Mouse (Mus musculus): Measurements from ENCODE around the gene Minpp1. TPM values are rescaled to one million over a fixed set of nuclear protein-coding genes. Genes with fewer than 3 reads are reported as not detected.
A peak's percentile ranks its signal among the peaks of the same experiment; 100 is the strongest.
"Not testable (repeated sequence)": the region's sequence is repeated elsewhere in the genome, so short reads cannot be mapped to it uniquely, and the experiment has no call there.

The Minpp1 gene
- polyA plus RNA-seq (2015; fragmentation: Nextera tagmentation; extraction: Ambion mirVana): 37.0 and 39.5 TPM in 2 replicates

DNA sequence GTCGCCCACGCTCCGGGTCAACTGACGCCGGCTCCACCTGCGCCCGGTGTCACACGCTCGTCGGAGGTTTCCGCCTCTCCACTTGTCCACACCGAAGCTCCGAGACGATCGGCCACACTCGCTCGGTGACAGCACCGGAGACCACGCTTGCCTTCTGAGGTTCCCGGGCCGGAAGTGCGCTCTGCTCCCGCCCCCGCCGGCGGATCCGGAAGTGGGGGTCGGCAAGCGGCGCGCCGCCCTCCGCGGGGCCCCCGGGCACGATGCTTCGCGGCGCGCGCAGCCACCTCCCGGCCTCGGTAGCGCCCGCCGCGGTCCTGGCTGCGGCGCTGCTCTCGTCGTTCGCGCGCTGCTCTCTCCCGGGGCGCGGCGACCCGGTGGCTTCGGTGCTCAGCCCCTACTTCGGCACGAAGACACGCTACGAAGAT, at the start of gene Minpp1:
TSS of gene Minpp1 (plus strand) at position 89 of the 425 bp plus-strand sequence.
- no peaks in the 10 kb centered on the region for H3K9me3 ChIP-seq (ENCODE audit: low read length)
- H3K4me1 ChIP-seq (ENCODE audit: insufficient read depth, low read depth, low read length): no peaks in the 10 kb centered on the region
- 0% methylated on average over 59 of the region's 64 CpGs for WGBS
- H3K4me3 ChIP-seq (ENCODE audit: low read depth, low read length): peak within 1 kb of the TSS; percentile 67
- H3K4me2 ChIP-seq (replicated peaks; ENCODE audit: low read depth, low read length): peak within 1 kb of the TSS; percentile 80
- peak within 1 kb of the TSS; percentile 78 for H3K27ac ChIP-seq (ENCODE audit: low read length)
- no peaks in the 10 kb centered on the region for H3K27me3 ChIP-seq (replicated peaks; ENCODE audit: insufficient read depth, low read length)
- ATAC-seq: peak; percentile 94
- TF ChIP-seq EP300 (IDR thresholded peaks at IDR 0.05) (no peak), CTCF (IDR thresholded peaks at IDR 0.05) (no peak)
- H3K36me3 ChIP-seq (ENCODE audit: insufficient read depth, low read length): no peaks in the 10 kb centered on the region
- H3K9ac ChIP-seq (replicated peaks; ENCODE audit: low read depth): peak within 1 kb of the TSS; percentile 68
- peak; percentile 85 for DNase-seq (ENCODE audit: low spot score)

DNA sequence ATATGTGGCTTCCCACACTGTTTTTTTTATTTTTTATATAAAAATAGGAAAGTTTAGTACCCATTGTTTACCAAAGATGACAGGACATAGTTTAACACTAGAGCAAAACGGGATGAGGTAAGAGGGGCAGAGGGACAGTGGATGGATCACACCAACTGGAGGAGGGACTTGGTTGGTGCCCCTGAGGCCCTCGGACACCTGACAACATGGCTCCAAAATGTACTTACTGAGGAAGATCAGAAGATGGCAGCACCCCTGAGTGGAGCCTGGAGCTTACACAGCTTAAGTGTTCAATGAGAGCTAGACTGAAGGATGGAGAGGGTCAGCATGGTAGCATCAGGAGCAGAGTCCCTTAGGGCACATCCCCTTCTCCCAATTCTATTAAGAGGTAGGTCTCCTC, 46.2 kb upstream of the Minpp1 start:
- Histone ChIP-seq H3K36me3 (ENCODE audit: insufficient read depth, low read length) (no peaks in the 10 kb centered on the region), H3K27ac (ENCODE audit: low read length) (no peak overlapping the region), H3K9me3 (ENCODE audit: low read length) (no peaks in the 10 kb centered on the region), H3K27me3 (replicated peaks; ENCODE audit: insufficient read depth, low read length) (no peaks in the 10 kb centered on the region), H3K4me1 (ENCODE audit: insufficient read depth, low read depth, low read length) (no peaks in the 10 kb centered on the region), H3K4me3 (ENCODE audit: low read depth, low read length) (no peak overlapping the region), H3K9ac (replicated peaks; ENCODE audit: low read depth) (no peak overlapping the region), H3K4me2 (replicated peaks; ENCODE audit: low read depth, low read length) (no peak overlapping the region)
- no peak for DNase-seq (ENCODE audit: low spot score)
- no peak for TF ChIP-seq CTCF (IDR thresholded peaks at IDR 0.05)
- TF ChIP-seq EP300 (IDR thresholded peaks at IDR 0.05): no peak
- 79% methylated on average over 2 of the region's 2 CpGs for WGBS
- ATAC-seq: no peak

DNA sequence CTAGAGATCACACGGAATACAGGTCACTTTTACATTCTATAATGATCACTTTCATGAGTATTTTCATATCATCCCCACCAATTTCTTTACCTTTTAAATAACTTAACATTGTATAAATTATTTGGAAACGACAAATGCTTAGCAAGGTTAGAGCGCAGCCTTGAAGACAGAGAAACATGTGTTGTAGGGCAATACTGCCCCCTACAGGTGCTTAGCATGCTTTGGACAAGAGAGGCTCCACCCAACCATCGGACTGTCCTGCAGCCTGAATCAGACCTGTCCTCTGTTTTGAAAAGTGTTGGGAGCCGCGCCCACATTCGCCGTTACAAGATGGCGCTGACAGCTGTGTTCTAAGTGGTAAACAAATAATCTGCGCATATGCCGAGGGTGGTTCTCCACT, 44.0 kb upstream of the Minpp1 start:
- Histone ChIP-seq H3K9me3 (ENCODE audit: low read length) (no peaks in the 10 kb centered on the region), H3K4me2 (replicated peaks; ENCODE audit: low read depth, low read length) (no peak overlapping the region)

DNA sequence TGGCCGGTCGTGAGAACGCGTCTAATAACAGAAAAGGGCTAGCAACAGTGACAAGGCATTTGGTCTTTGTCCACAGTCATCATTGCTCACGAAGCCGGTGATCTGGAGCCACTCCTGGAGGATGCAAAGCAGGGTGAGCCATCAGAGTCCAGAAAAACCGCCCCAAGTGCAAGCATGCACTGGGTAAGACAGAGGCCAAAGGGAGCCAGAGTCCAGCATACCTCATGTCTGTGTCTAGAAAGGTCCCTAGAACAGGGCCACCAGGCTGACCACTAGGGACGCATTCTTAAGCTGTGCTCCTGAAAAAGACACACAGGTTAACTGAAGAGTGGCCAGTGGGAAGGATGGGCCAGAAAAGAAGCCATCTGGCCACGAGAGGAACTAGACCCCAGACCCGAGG, 36.6 kb upstream of the Minpp1 start:
- H3K36me3 ChIP-seq (ENCODE audit: insufficient read depth, low read length): no peaks in the 10 kb centered on the region
- H3K4me3 ChIP-seq (ENCODE audit: low read depth, low read length): no peak overlapping the region
- H3K9me3 ChIP-seq (ENCODE audit: low read length): no peaks in the 10 kb centered on the region
- no peak overlapping the region for H3K27ac ChIP-seq (ENCODE audit: low read length)
- DNase-seq (ENCODE audit: low spot score) (no peak), ATAC-seq (no peak)
- no peaks in the 10 kb centered on the region for H3K4me1 ChIP-seq (ENCODE audit: insufficient read depth, low read depth, low read length)
- no peak overlapping the region for H3K4me2 ChIP-seq (replicated peaks; ENCODE audit: low read depth, low read length)
- no peak overlapping the region for H3K9ac ChIP-seq (replicated peaks; ENCODE audit: low read depth)
- no peaks in the 10 kb centered on the region for H3K27me3 ChIP-seq (replicated peaks; ENCODE audit: insufficient read depth, low read length)
- 96% methylated on average over 10 of the region's 10 CpGs for whole genome bisulfite sequencing
- TF ChIP-seq EP300 (IDR thresholded peaks at IDR 0.05) (no peak), CTCF (IDR thresholded peaks at IDR 0.05) (no peak)

More for the DNA sequence above, 44.0 kb upstream of the Minpp1 start:
- no peak for ATAC-seq
- no peak overlapping the region for H3K4me3 ChIP-seq (ENCODE audit: low read depth, low read length)
- no peak for DNase-seq (ENCODE audit: low spot score)
- H3K9ac ChIP-seq (replicated peaks; ENCODE audit: low read depth): no peak overlapping the region
- TF ChIP-seq CTCF (IDR thresholded peaks at IDR 0.05): no peak
- TF ChIP-seq EP300 (IDR thresholded peaks at IDR 0.05): no peak
- H3K27me3 ChIP-seq (replicated peaks; ENCODE audit: insufficient read depth, low read length): no peaks in the 10 kb centered on the region
- H3K27ac ChIP-seq (ENCODE audit: low read length): no peak overlapping the region
- no peaks in the 10 kb centered on the region for H3K4me1 ChIP-seq (ENCODE audit: insufficient read depth, low read depth, low read length)
- WGBS: 95% methylated on average over 9 of the region's 11 CpGs
- H3K36me3 ChIP-seq (ENCODE audit: insufficient read depth, low read length): no peaks in the 10 kb centered on the region

- H3K36me3 ChIP-seq (ENCODE audit: insufficient read depth, low read length): no peaks in the 10 kb centered on the region
- no peaks in the 10 kb centered on the region for H3K4me1 ChIP-seq (ENCODE audit: insufficient read depth, low read depth, low read length)
- no peak overlapping the region for H3K4me3 ChIP-seq (ENCODE audit: low read depth, low read length)
- TF ChIP-seq CTCF (IDR thresholded peaks at IDR 0.05): no peak
- no peak for TF ChIP-seq EP300 (IDR thresholded peaks at IDR 0.05)
- WGBS: 76% methylated on average over 4 of the region's 4 CpGs
- H3K27ac ChIP-seq (ENCODE audit: low read length): no peak overlapping the region
- DNase-seq (ENCODE audit: low spot score) (no peak), ATAC-seq (no peak)
- H3K27me3 ChIP-seq (replicated peaks; ENCODE audit: insufficient read depth, low read length): no peaks in the 10 kb centered on the region
- H3K9me3 ChIP-seq (ENCODE audit: low read length): no peaks in the 10 kb centered on the region
- no peak overlapping the region for H3K4me2 ChIP-seq (replicated peaks; ENCODE audit: low read depth, low read length)
- H3K9ac ChIP-seq (replicated peaks; ENCODE audit: low read depth): no peak overlapping the region
Observed at GRCm38 (mm10) chr19:32452231-32452630, 33.3 kb upstream of the Minpp1 start.

GRCm38 (mm10) chr19:32456744-32457143, 28.8 kb upstream of the Minpp1 start:
- 58% methylated on average over 2 of the region's 2 CpGs for WGBS
- TF ChIP-seq CTCF (IDR thresholded peaks at IDR 0.05) (no peak), EP300 (IDR thresholded peaks at IDR 0.05) (peak; percentile 6; the same call in 1 of the 2 replicates)

GRCm38 (mm10) chr19:32457631-32458030, 27.9 kb upstream of the Minpp1 start:
- H3K4me2 ChIP-seq (replicated peaks; ENCODE audit: low read depth, low read length); H3K36me3 ChIP-seq (ENCODE audit: insufficient read depth, low read length); DNase-seq (ENCODE audit: low spot score); H3K9me3 ChIP-seq (ENCODE audit: low read length); ATAC-seq; H3K4me1 ChIP-seq (ENCODE audit: insufficient read depth, low read depth, low read length); H3K27ac ChIP-seq (ENCODE audit: low read length); H3K27me3 ChIP-seq (replicated peaks; ENCODE audit: insufficient read depth, low read length); H3K4me3 ChIP-seq (ENCODE audit: low read depth, low read length); H3K9ac ChIP-seq (replicated peaks; ENCODE audit: low read depth): not testable (repeated sequence)
- 83% methylated on average over 8 of the region's 8 CpGs for WGBS

More at GRCm38 (mm10) chr19:32456744-32457143, 28.8 kb upstream of the Minpp1 start:
- Histone ChIP-seq H3K27me3 (replicated peaks; ENCODE audit: insufficient read depth, low read length) (no peaks in the 10 kb centered on the region), H3K9me3 (ENCODE audit: low read length) (no peaks in the 10 kb centered on the region), H3K4me2 (replicated peaks; ENCODE audit: low read depth, low read length) (no peak overlapping the region), H3K4me1 (ENCODE audit: insufficient read depth, low read depth, low read length) (no peaks in the 10 kb centered on the region), H3K27ac (ENCODE audit: low read length) (no peak overlapping the region), H3K9ac (replicated peaks; ENCODE audit: low read depth) (no peak overlapping the region), H3K36me3 (ENCODE audit: insufficient read depth, low read length) (no peaks in the 10 kb centered on the region), H3K4me3 (ENCODE audit: low read depth, low read length) (no peak overlapping the region)
- ATAC-seq (peak; percentile 59), DNase-seq (ENCODE audit: low spot score) (peak; percentile 5)
